In the genomic region with DNA sequence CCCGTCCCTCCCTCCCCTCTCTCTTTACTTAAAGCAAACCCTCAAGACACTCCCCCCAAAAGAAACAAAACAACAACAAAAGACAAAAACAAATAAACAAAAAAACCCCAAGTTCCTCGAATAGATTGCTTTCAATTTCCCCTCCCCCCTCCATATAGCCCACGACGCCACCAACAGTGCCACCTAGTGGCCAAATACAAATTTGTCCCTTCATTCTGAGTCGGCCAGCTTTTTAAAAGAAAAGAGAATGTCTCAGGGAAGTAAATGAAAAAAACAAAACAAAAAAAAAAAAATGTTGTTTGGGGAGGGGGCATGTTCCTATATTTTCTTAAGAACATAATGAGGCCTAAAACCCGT, we compare ENCODE assay signal across 8 mouse cellular contexts.
DNase-seq lines count a peak whose midpoint lies in the region; ATAC-seq and TF ChIP-seq lines count a peak whose summit lies in the region.

No protein-coding gene starts in this region.

- no peak for ATAC-seq in Patski
- ATAC-seq in heart, embryonic 15.5 days (replicated peaks; ENCODE audit: insufficient number of reproducible peaks, insufficient read depth, low FRiP score, low read depth): no peak

- no peak for TF ChIP-seq POLR2A in small intestine, adult 2 months (IDR thresholded peaks at IDR 0.05; ENCODE audit: low read depth, low read length)

- H3K27ac ChIP-seq in heart, embryonic 15.5 days: no peak overlapping the region
- no peak overlapping the region for H3K27ac ChIP-seq in small intestine, adult 2 months (ENCODE audit: insufficient read depth, low read depth, low read length)

- peak; percentile 81 for DNase-seq in embryo, embryonic 10 days (ENCODE audit: low spot score)
- DNase-seq in embryo, embryonic 9.5 days (ENCODE audit: extremely low spot score): no peak
- no peak for DNase-seq in Patski (ENCODE audit: low read depth, low spot score)
- peak; percentile 85 for DNase-seq in embryo, embryonic 11 days
- peak; percentile 46 to 76 for DNase-seq in kidney, postnatal 36 days
- DNase-seq in lung, postnatal 14 days: peak; percentile 65

- CTCF ChIA-PET in Patski (lab: Charles Lee): interaction anchor here (1.3 to 1.9 kb wide), 2 partner anchors 9 to 51 kb away, joined by 4 to 6 read pairs; no protein-coding TSS in a partner anchor

- H3K4me1 ChIP-seq in heart, embryonic 15.5 days (replicated peaks): peaks cover 6% of the 10 kb centered on the region
- H3K4me1 ChIP-seq in small intestine, adult 2 months (ENCODE audit: control insufficient read depth, insufficient read depth, insufficient read length, low read length): no peaks in the 10 kb centered on the region

- no peak overlapping the region for H3K9ac ChIP-seq in heart, embryonic 15.5 days

- WGBS in heart, embryonic 15.5 days: under 1% methylated on average over 6 of the region's 6 CpGs
- under 1% methylated on average over 6 of the region's 6 CpGs for WGBS in small intestine, adult 2 months

- H3K36me3 ChIP-seq in heart, embryonic 15.5 days: no peaks in the 10 kb centered on the region
- H3K36me3 ChIP-seq in small intestine, adult 2 months (ENCODE audit: control insufficient read depth, insufficient read depth, low read length): no peaks in the 10 kb centered on the region

- in situ Hi-C loops in Patski (cut with MboI; ENCODE audit: low pct_unique_long_range_greater_than_20kb): loop anchor here (5.0 kb wide), 2 partner anchors 93 to 338 kb away; no protein-coding TSS in a partner anchor

- TF ChIP-seq CTCF in Patski (IDR thresholded peaks at IDR 0.05): peak; percentile 86
- TF ChIP-seq CTCF in small intestine, adult 2 months (IDR thresholded peaks at IDR 0.05; ENCODE audit: extremely low read depth, insufficient read length, insufficient replicate concordance, low read depth, low read length): peak; percentile 74; the same call in 1 of the 2 replicates

- H3K9me3 ChIP-seq in heart, embryonic 15.5 days (replicated peaks): no peaks in the 10 kb centered on the region

- H3K4me3 ChIP-seq in heart, embryonic 15.5 days: peak overlapping the region; percentile 44
- H3K4me3 ChIP-seq in small intestine, adult 2 months (ENCODE audit: low read depth, low read length): no peak overlapping the region

- POLR2A ChIA-PET in Patski (lab: Charles Lee): interaction anchor here (0.6 kb wide), 1 partner anchor 43 kb away, joined by 3 read pairs; no protein-coding TSS in a partner anchor

- peak overlapping the region; percentile 78 for H3K4me2 ChIP-seq in heart, embryonic 15.5 days

- H3K27me3 ChIP-seq in Patski: no peaks in the 10 kb centered on the region
- H3K27me3 ChIP-seq in heart, embryonic 15.5 days: peaks cover 9% of the 10 kb centered on the region
- H3K27me3 ChIP-seq in small intestine, adult 2 months (ENCODE audit: control insufficient read depth, insufficient read depth, low read length): no peaks in the 10 kb centered on the region

Comparison
In these comparisons a context has a peak if more than half of its experiments do, and no peak if none do; other contexts are left out.
1. DNase-seq: peak in embryo, embryonic 10 days (single experiment), embryo, embryonic 11 days (single experiment), kidney, postnatal 36 days (2 of 2) and lung, postnatal 14 days (single experiment); none in embryo, embryonic 9.5 days (single experiment) and Patski (single experiment).